ENCODE assay signal across 11 mouse cellular contexts in the genomic region with DNA sequence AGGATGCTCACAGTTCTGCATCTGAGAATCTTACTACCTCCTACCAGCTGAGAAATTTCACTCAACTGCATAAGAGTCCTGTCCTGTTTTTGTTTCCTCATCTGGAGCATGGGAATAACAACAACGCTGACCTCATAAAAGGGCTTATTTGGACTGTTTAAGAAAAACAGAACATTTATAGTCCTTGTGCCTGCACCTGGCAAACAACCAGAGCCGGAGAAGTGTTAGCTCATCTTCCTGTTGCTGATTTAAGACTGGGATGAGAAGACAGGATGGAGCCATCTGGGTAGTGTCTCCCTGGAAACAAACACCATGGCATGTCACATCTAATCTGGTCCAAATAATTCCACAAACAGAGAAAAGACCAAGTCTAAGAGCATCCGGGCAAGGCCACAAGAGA. TPM values are rescaled to one million over a fixed set of nuclear protein-coding genes. Genes with fewer than 3 reads are reported as not detected.
A peak's percentile ranks its signal among the peaks of the same experiment; 100 is the strongest.
DNase-seq lines count a peak whose midpoint lies in the region; ATAC-seq and TF ChIP-seq lines count a peak whose summit lies in the region.
"Had no signal": no experiment of that assay in that cellular context is flagged by ENCODE, and none has a peak within 500 bp of the region (broad histone marks: within the 10 kb centered on the region; RNA-seq: fewer than 3 reads in every experiment).

No protein-coding gene starts in this region.

- H3K27ac ChIP-seq in heart, embryonic 11.5 days (ENCODE audit: low read depth, low read length), result no peak overlapping the region
- H3K27ac ChIP-seq in CH12.LX (ENCODE audit: insufficient read depth, low read depth), result no peak overlapping the region
- H3K27ac ChIP-seq in heart, embryonic 14.5 days (replicated peaks in 1 of 2; ENCODE audit: control insufficient read depth in 1 of 2, insufficient read depth in 1 of 2, low read depth in 2 of 2, low read length in 2 of 2), result no peak overlapping the region
- no peak overlapping the region for H3K27ac ChIP-seq in hindbrain, embryonic 10.5 days
- no peak overlapping the region for H3K27ac ChIP-seq in midbrain, embryonic 14.5 days (replicated peaks; ENCODE audit: low read depth, low read length)
- H3K27ac ChIP-seq: heart, embryonic 15.5 days had no signal

- no peaks in the 10 kb centered on the region for H3K9me3 ChIP-seq in heart, embryonic 11.5 days (replicated peaks; ENCODE audit: control insufficient read depth, low read length)
- no peaks in the 10 kb centered on the region for H3K9me3 ChIP-seq in CH12.LX (replicated peaks; ENCODE audit: low read length)
- H3K9me3 ChIP-seq in heart, embryonic 14.5 days (ENCODE audit: control insufficient read depth, low read length), result no peaks in the 10 kb centered on the region
- H3K9me3 ChIP-seq in hindbrain, embryonic 10.5 days, result no peaks in the 10 kb centered on the region
- no peaks in the 10 kb centered on the region for H3K9me3 ChIP-seq in midbrain, embryonic 14.5 days (ENCODE audit: control insufficient read depth, low read length)
- H3K9me3 ChIP-seq: heart, embryonic 15.5 days had no signal

- no peak overlapping the region for H3K4me3 ChIP-seq in heart, embryonic 11.5 days (ENCODE audit: low read depth, low read length)
- H3K4me3 ChIP-seq in CH12.LX (replicated peaks in 1 of 3; ENCODE audit: low read depth in 2 of 3, low read length in 2 of 3, poor library complexity in 1 of 3), result no peak overlapping the region
- H3K4me3 ChIP-seq in heart, embryonic 14.5 days (ENCODE audit: control insufficient read depth in 1 of 2, insufficient read depth in 1 of 2, low read depth in 1 of 2, low read length in 2 of 2), result no peak overlapping the region
- no peak overlapping the region for H3K4me3 ChIP-seq in hindbrain, embryonic 10.5 days
- no peak overlapping the region for H3K4me3 ChIP-seq in midbrain, embryonic 14.5 days (replicated peaks; ENCODE audit: low read depth, low read length)
- H3K4me3 ChIP-seq: erythroblast, embryonic 14.5 days; heart, embryonic 15.5 days had no signal

- H3K4me2 ChIP-seq in heart, embryonic 11.5 days, result no peak overlapping the region
- peak overlapping the region; percentile 87; the same call in 1 of the 2 replicates for H3K4me2 ChIP-seq in CH12.LX (ENCODE audit: insufficient read depth, low read depth, poor library complexity, severe bottlenecking)
- H3K4me2 ChIP-seq in heart, embryonic 14.5 days (ENCODE audit: low read length), result no peak overlapping the region
- H3K4me2 ChIP-seq in midbrain, embryonic 14.5 days (ENCODE audit: low read length), result no peak overlapping the region
- H3K4me2 ChIP-seq: heart, embryonic 15.5 days had no signal

- TF ChIP-seq RAD21 in CH12.LX (IDR thresholded peaks at IDR 0.05; ENCODE audit: low read depth, low read length), result no peak

- no peak for ATAC-seq in heart, embryonic 11.5 days (replicated peaks; ENCODE audit: insufficient number of reproducible peaks, low FRiP score, low TSS enrichment)
- ATAC-seq in heart, embryonic 14.5 days (ENCODE audit: insufficient number of reproducible peaks, insufficient read depth, low FRiP score, low read depth), result 0 out of 2 replicates have a peak, but pooled peaks have one; percentile 26
- ATAC-seq in midbrain, embryonic 14.5 days (ENCODE audit: low FRiP score, low TSS enrichment), result no peak

- no peak overlapping the region for H3K9ac ChIP-seq in heart, embryonic 11.5 days (ENCODE audit: low read depth, low read length)
- H3K9ac ChIP-seq in CH12.LX (ENCODE audit: insufficient read depth, low read depth), result no peak overlapping the region
- no peak overlapping the region for H3K9ac ChIP-seq in heart, embryonic 14.5 days (ENCODE audit: low read length)
- H3K9ac ChIP-seq in midbrain, embryonic 14.5 days (replicated peaks; ENCODE audit: low read length), result no peak overlapping the region
- H3K9ac ChIP-seq: heart, embryonic 15.5 days had no signal

- DNase-seq in heart, adult 18-20 months, result peak; percentile 41 to 75
- DNase-seq in CH12.LX (ENCODE audit: extremely low read depth), result no peak
- peak; percentile 37 to 42 for DNase-seq in left cerebral cortex, postnatal 25 days (ENCODE audit: low spot score in 2 of 2)
- no peak for DNase-seq in hindbrain, embryonic 10.5 days (ENCODE audit: low spot score)
- DNase-seq in midbrain, embryonic 14.5 days, result no peak
- DNase-seq in embryo, embryonic 10.5 days (ENCODE audit: low spot score), result no peak
- DNase-seq: cerebellum, adult 9-10 months had no signal

- in situ Hi-C loops in CH12.LX (cut with MboI; ENCODE audit: low pct_ligation_motif_present, low pct_unique_long_range_greater_than_20kb, low sequenced_read_pairs), result no loop called here

- no peaks in the 10 kb centered on the region for H3K79me2 ChIP-seq in CH12.LX (replicated peaks; ENCODE audit: control insufficient read depth, extremely low read depth, insufficient read depth, poor library complexity, severe bottlenecking)

- TF ChIP-seq CTCF in CH12.LX (conservative IDR thresholded peaks at IDR 0.05 in 1 of 2, IDR thresholded peaks at IDR 0.05 in 1 of 2; ENCODE audit: low read depth in 2 of 2, low read length in 2 of 2), result no peak

- dilution Hi-C loops in CH12.LX (cut with MboI; ENCODE audit: extremely low pct_ligation_motif_present, extremely low pct_unique_long_range_greater_than_20kb, low sequenced_read_pairs), result no loop called here

- H3K27me3 ChIP-seq in heart, embryonic 11.5 days (ENCODE audit: control insufficient read depth, insufficient read depth, low read length), result no peaks in the 10 kb centered on the region
- H3K27me3 ChIP-seq in CH12.LX (replicated peaks), result peaks cover 6% of the 10 kb centered on the region
- no peaks in the 10 kb centered on the region for H3K27me3 ChIP-seq in heart, embryonic 14.5 days (ENCODE audit: control insufficient read depth, insufficient read depth, low read length)
- H3K27me3 ChIP-seq in hindbrain, embryonic 10.5 days (ENCODE audit: insufficient read depth, poor library complexity, severe bottlenecking), result no peaks in the 10 kb centered on the region
- no peaks in the 10 kb centered on the region for H3K27me3 ChIP-seq in midbrain, embryonic 14.5 days (ENCODE audit: control insufficient read depth, insufficient read depth, low read length)
- H3K27me3 ChIP-seq: heart, embryonic 15.5 days had no signal

- 0 out of 2 replicates have a peak, but pooled peaks cover 3% of the 10 kb centered on the region for H3K4me1 ChIP-seq in heart, embryonic 11.5 days (ENCODE audit: control insufficient read depth, insufficient read depth, low read length)
- H3K4me1 ChIP-seq in CH12.LX (ENCODE audit: control insufficient read depth in 1 of 2, insufficient read depth in 2 of 2), result peaks cover 9 to 28% of the 10 kb centered on the region in 2 experiments
- H3K4me1 ChIP-seq in heart, embryonic 14.5 days (ENCODE audit: control insufficient read depth in 2 of 2, insufficient read depth in 2 of 2, low read length in 2 of 2), result peaks cover 2 to 3% of the 10 kb centered on the region in 2 experiments; a peak in 1 of 4 replicates
- peaks cover 11% of the 10 kb centered on the region; the same call in 1 of the 2 replicates for H3K4me1 ChIP-seq in hindbrain, embryonic 10.5 days (replicated peaks)
- H3K4me1 ChIP-seq in midbrain, embryonic 14.5 days (ENCODE audit: control insufficient read depth, insufficient read depth, low read length), result no peaks in the 10 kb centered on the region
- H3K4me1 ChIP-seq: heart, embryonic 15.5 days had no signal

- TF ChIP-seq POLR2A in CH12.LX (IDR thresholded peaks at IDR 0.05; ENCODE audit: low read depth, low read length), result no peak

- intact Hi-C loops in left cerebral cortex, postnatal 25 days (cut with DNase I), result no loop called here

- WGBS in heart, embryonic 11.5 days (ENCODE audit: insufficient replicate concordance), result 60% methylated on average over 3 of the region's 3 CpGs
- 54% methylated on average over 3 of the region's 3 CpGs for WGBS in heart, embryonic 14.5 days
- WGBS in hindbrain, embryonic 10.5 days, result 92% methylated on average over 3 of the region's 3 CpGs
- 91% methylated on average over 3 of the region's 3 CpGs for WGBS in midbrain, embryonic 14.5 days

- H3K36me3 ChIP-seq in heart, embryonic 11.5 days (ENCODE audit: control insufficient read depth, insufficient read depth, low read length), result no peaks in the 10 kb centered on the region
- H3K36me3 ChIP-seq in CH12.LX (replicated peaks in 1 of 2; ENCODE audit: control insufficient read depth in 1 of 2, insufficient read depth in 1 of 2, low read length in 1 of 2), result no peaks in the 10 kb centered on the region
- no peaks in the 10 kb centered on the region for H3K36me3 ChIP-seq in heart, embryonic 14.5 days (ENCODE audit: control insufficient read depth, insufficient read depth, low read length)
- peaks cover 33% of the 10 kb centered on the region for H3K36me3 ChIP-seq in hindbrain, embryonic 10.5 days
- H3K36me3 ChIP-seq in midbrain, embryonic 14.5 days (ENCODE audit: control insufficient read depth, insufficient read depth, low read length), result no peaks in the 10 kb centered on the region
- H3K36me3 ChIP-seq: heart, embryonic 15.5 days had no signal

- no peak for TF ChIP-seq EP300 in CH12.LX (IDR thresholded peaks at IDR 0.05; ENCODE audit: low read length)

TF ChIP-seq in CH12.LX, 34 proteins besides CTCF, POLR2A, EP300 and RAD21 (continues in another document):
- TF ChIP-seq ZNF384 (IDR thresholded peaks at IDR 0.05; ENCODE audit: low read depth, low read length), result no peak
- no peak for TF ChIP-seq SMC3 (IDR thresholded peaks at IDR 0.05; ENCODE audit: low read depth, low read length)
- TF ChIP-seq MAX (IDR thresholded peaks at IDR 0.05; ENCODE audit: low read length), result no peak
- no peak for TF ChIP-seq JUND (conservative IDR thresholded peaks at IDR 0.05; ENCODE audit: low read depth, low read length)
- no peak for TF ChIP-seq MAZ (IDR thresholded peaks at IDR 0.05; ENCODE audit: low read depth, low read length)
- no peak for TF ChIP-seq MXI1 (IDR thresholded peaks at IDR 0.05; ENCODE audit: low read depth, low read length)
- TF ChIP-seq POLR2AphosphoS2 (IDR thresholded peaks at IDR 0.05; ENCODE audit: low read depth, low read length), result no peak
- no peak for TF ChIP-seq JUN (IDR thresholded peaks at IDR 0.05; ENCODE audit: insufficient read depth, low read depth, low read length)
- TF ChIP-seq ZMIZ1 (IDR thresholded peaks at IDR 0.05; ENCODE audit: low read depth, low read length), result no peak
- no peak for TF ChIP-seq TCF12 (IDR thresholded peaks at IDR 0.05; ENCODE audit: low read depth, low read length)
- no peak for TF ChIP-seq USF1 (IDR thresholded peaks at IDR 0.05; ENCODE audit: low read depth, low read length)

RNA-seq across cellular contexts. Expression of gene Traf6, which starts 55.3 kb away (rescaled TPM):
- 1 to 10 TPM; 9.4 TPM for total RNA-seq in heart, adult 18-20 months (2021)
- 8.3 and 10.2 TPM in 2 replicates for polyA plus RNA-seq in heart, embryonic 11.5 days (2014; fragmentation: Nextera tagmentation; extraction: Ambion mirVana)
- total RNA-seq in CH12.LX (2012; rRNA removed) (9.8 and 10.5 TPM in 2 replicates), CH12.LX (2014; rRNA removed) (14.0 and 14.6 TPM in 2 replicates)
- 13.5 and 16.8 TPM in 2 replicates for polyA plus RNA-seq in CH12.LX (2012; ENCODE audit: insufficient read length, low read depth)
- 7.5 and 8.2 TPM in 2 replicates for polyA plus RNA-seq in heart, embryonic 14.5 days (2014; fragmentation: Nextera tagmentation; extraction: Ambion mirVana)
- total RNA-seq in left cerebral cortex, postnatal 25 days (2021), result 10 to 100 TPM in 1 of 2 experiments, 1 to 10 TPM in 1; 9.9 to 11.7 TPM
- polyA plus RNA-seq in hindbrain, embryonic 10.5 days (2016; fragmentation: Nextera tagmentation; extraction: Ambion mirVana), result 13.4 and 15.1 TPM in 2 replicates
- polyA plus RNA-seq in midbrain, embryonic 14.5 days (2014; fragmentation: Nextera tagmentation; extraction: Ambion mirVana), result 6.6 and 11.5 TPM in 2 replicates

Comparison
In these comparisons a context has a peak if more than half of its experiments do, and no peak if none do; other contexts are left out.
1. DNase-seq: peak in heart, adult 18-20 months (2 of 2) and left cerebral cortex, postnatal 25 days (2 of 2); none in CH12.LX (single experiment), hindbrain, embryonic 10.5 days (single experiment), midbrain, embryonic 14.5 days (single experiment) and embryo, embryonic 10.5 days (single experiment).